Mouse (Mus musculus) midbrain, embryonic 13.5 days (tissue): ENCODE measurements around the gene Lgals9. TPM values are rescaled to one million over a fixed set of nuclear protein-coding genes. Genes with fewer than 3 reads are reported as not detected.
"Not testable (repeated sequence)": the region's sequence is repeated elsewhere in the genome, so short reads cannot be mapped to it uniquely, and the experiment has no call there.

Experiments
- ATAC-seq: fragments of 200-750 bp; cut with Nextera tagmentation; 2 replicates; pipeline ENCODE4 v1.8.0; 2017; ENCODE audit warnings: mild to moderate bottlenecking, moderate TSS enrichment, moderate library complexity
- H3K27ac ChIP-seq: fragments of 300-500 bp; sonication (generic); 2 replicates; pipeline ENCODE4 v1.5.1; 2015; ENCODE audit warnings: inconsistent platforms, mild to moderate bottlenecking, moderate library complexity
- H3K27me3 ChIP-seq: fragments of 300-500 bp; sonication (generic); 2 replicates; pipeline ENCODE4 v1.6.1; 2015; ENCODE audit warnings: mild to moderate bottlenecking, inconsistent platforms
- H3K36me3 ChIP-seq: fragments of 300-500 bp; sonication (generic); 2 replicates; pipeline ENCODE4 v1.6.1; 2015; ENCODE audit warnings: mild to moderate bottlenecking, inconsistent platforms
- H3K4me1 ChIP-seq: fragments of 300-500 bp; sonication (generic); replicated peaks from 2 replicates; pipeline ENCODE4 v1.6.1; 2015; ENCODE audit warnings: inconsistent platforms
- H3K4me2 ChIP-seq: fragments of 300-500 bp; sonication (generic); replicated peaks from 2 replicates; pipeline ENCODE4 v1.6.1; 2015; ENCODE audit warnings: moderate library complexity, mild to moderate bottlenecking, inconsistent platforms
- H3K4me3 ChIP-seq: fragments of 300-500 bp; sonication (generic); replicated peaks from 2 replicates; pipeline ENCODE4 v1.5.1; 2015; ENCODE audit warnings: mild to moderate bottlenecking, inconsistent platforms
- H3K9ac ChIP-seq: fragments of 300-500 bp; sonication (generic); replicated peaks from 2 replicates; pipeline ENCODE4 v1.6.1; 2015; ENCODE audit warnings: mild to moderate bottlenecking, inconsistent platforms
- H3K9me3 ChIP-seq: fragments of 300-500 bp; sonication (generic); 2 replicates; pipeline ENCODE4 v1.6.1; 2016; ENCODE audit warnings: mild to moderate bottlenecking, inconsistent platforms
- WGBS: fragments of 180-500 bp; shearing (Covaris S2); methylation state at CpG from one replicate; pipeline ENCODE4 v1.1.7; 2015; 5-methylcytosine and 5-hydroxymethylcytosine counted together
- polyA plus RNA-seq: library from polyadenylated mRNA; unstranded; fragments of >200 nt; fragmentation: Nextera tagmentation; extraction: Ambion mirVana; gene quantifications from 2 replicates; pipeline ENCODE4 v1.2.1, GENCODE M21; 2015

Lgals9 gene
- polyA plus RNA-seq, 1 experiment from 2014 or later, result 4.2 TPM

DNA sequence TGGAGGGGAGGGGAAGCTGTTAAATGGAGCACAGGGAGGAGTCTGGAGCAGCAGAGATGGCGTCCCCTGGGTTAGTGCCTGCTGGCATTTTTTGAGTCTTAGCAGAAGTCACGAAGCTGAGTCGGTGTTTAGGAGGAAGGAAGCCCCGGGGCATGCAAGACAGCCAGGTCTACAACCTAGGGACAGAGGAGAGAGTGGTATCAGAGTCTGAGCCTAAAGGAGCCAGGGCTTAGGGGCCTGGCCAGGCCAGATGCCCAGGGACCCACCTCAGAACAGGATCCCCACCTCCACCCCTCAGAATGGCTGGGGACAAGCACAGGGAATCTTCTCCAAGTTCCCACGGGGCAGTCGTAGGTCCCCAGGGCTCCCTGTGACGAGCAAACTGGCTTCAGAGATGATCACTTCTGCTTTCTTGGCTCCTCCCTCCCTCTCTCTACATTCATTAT, 32.4 kb upstream of the Lgals9 start:
- Histone ChIP-seq H3K36me3 (peaks cover 42% of the 10 kb centered on the region), H3K4me2 (no peak overlapping the region), H3K9ac (no peak overlapping the region), H3K4me3 (no peak overlapping the region), H3K27ac (no peak overlapping the region), H3K4me1 (peaks cover 6% of the 10 kb centered on the region; the same call in 1 of the 2 replicates), H3K9me3 (no peaks in the 10 kb centered on the region), H3K27me3 (no peaks in the 10 kb centered on the region)
- no peak for ATAC-seq
- 76% methylated on average over 7 of the region's 7 CpGs for WGBS

DNA sequence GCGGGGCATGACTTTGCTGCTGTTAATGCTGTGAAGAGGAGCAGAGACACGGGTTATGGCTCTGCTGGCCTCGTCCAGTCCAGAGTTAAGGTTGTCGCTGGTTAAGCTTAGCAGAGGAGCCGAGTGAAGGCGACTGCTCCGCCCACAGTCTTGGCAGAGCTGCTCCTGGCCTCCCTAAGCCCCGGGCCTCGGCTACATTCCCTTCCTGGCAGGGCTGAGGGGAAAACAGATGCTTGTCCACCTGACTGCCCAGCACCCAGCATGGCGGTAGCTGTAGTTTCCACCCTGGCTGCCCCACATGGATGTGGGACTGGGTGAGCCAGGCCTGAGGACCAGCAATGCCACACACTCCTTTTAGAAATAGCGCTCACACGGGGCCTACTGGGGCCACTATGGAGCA, 31.5 kb upstream of the Lgals9 start:
- H3K9ac ChIP-seq, result no peak overlapping the region
- 48% methylated on average over 12 of the region's 12 CpGs for WGBS
- ATAC-seq, result no peak
- peaks cover 38% of the 10 kb centered on the region for H3K36me3 ChIP-seq
- peaks cover 6% of the 10 kb centered on the region; the same call in 1 of the 2 replicates for H3K4me1 ChIP-seq
- no peaks in the 10 kb centered on the region for H3K27me3 ChIP-seq
- no peak overlapping the region for H3K4me2 ChIP-seq
- H3K27ac ChIP-seq, result no peak overlapping the region
- H3K4me3 ChIP-seq, result no peak overlapping the region
- H3K9me3 ChIP-seq, result no peaks in the 10 kb centered on the region

DNA sequence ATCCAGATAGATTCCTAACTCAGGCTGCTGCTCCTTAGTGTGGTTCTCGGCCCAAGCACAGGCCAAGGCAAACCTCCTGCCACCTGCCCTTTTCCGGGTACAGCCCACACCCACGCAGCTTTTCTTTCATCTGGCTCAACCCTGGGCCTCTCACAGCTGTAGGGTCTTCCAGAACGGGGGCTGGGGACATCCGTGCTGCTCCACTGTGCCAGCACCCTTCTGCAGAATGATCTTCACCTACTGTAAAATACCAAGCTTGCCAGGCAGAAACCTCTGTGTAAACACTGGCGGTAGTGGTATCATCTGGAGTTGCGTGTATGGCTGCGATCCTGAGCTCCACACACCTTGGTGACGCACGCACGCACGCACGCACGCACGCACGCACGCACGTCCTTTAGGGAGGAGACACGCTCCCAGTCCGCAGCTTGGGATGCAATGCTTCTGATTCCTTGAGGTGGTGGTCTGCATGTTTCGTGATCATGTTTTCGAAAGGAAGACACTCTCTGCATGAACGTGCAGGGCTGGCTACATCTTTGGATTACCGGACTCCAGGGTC, 31.0 kb upstream of the Lgals9 start:
- Histone ChIP-seq H3K4me3 (no peak overlapping the region), H3K4me2 (no peak overlapping the region), H3K9me3 (no peaks in the 10 kb centered on the region), H3K9ac (no peak overlapping the region), H3K27me3 (no peaks in the 10 kb centered on the region), H3K27ac (no peak overlapping the region), H3K36me3 (peaks cover 33% of the 10 kb centered on the region), H3K4me1 (peaks cover 6% of the 10 kb centered on the region; the same call in 1 of the 2 replicates)
- no peak for ATAC-seq
- WGBS, result 91% methylated on average over 24 of the region's 24 CpGs

DNA sequence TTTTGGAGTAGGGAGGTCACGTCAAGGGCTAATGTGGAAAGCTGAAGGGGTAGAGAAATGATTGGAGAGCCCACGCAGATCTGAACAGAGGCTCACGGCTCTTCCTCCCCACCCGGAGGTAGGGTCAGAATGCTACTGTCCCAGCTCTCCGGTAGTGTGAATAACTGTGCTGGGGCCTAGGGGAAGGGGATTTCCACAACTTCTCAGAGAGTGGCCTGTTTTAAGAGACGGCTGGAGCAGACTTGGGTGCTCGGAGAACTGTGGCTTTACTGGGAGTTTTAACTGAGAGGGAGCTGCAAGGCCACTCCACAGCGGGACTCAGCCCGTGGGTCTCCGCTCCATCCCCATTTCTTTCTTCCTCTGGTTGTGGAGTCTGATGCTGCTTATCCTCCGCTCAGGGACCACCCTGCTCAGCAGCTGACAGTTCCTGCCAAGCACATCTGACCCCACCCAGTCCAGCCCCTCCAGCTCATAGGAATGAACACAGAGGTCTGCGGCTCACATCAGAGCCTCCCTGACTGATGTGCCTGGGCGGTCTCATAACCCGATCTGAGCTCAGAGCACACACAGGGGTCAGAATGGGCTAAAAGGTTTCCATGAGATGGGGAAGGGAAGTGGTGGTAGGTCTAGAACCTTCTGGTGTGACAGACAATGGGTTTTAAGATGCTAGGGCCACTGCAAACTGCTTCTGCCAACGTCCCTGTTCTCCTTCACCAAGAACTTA, 30.0 kb upstream of the Lgals9 start:
- ATAC-seq, result no peak
- H3K4me1 ChIP-seq, result peaks cover 6% of the 10 kb centered on the region; the same call in 1 of the 2 replicates
- no peaks in the 10 kb centered on the region for H3K27me3 ChIP-seq
- no peaks in the 10 kb centered on the region for H3K9me3 ChIP-seq
- 72% methylated on average over 15 of the region's 15 CpGs for WGBS
- H3K9ac ChIP-seq, result no peak overlapping the region
- H3K4me2 ChIP-seq, result no peak overlapping the region
- H3K36me3 ChIP-seq, result peaks cover 23% of the 10 kb centered on the region
- no peak overlapping the region for H3K27ac ChIP-seq
- no peak overlapping the region for H3K4me3 ChIP-seq

DNA sequence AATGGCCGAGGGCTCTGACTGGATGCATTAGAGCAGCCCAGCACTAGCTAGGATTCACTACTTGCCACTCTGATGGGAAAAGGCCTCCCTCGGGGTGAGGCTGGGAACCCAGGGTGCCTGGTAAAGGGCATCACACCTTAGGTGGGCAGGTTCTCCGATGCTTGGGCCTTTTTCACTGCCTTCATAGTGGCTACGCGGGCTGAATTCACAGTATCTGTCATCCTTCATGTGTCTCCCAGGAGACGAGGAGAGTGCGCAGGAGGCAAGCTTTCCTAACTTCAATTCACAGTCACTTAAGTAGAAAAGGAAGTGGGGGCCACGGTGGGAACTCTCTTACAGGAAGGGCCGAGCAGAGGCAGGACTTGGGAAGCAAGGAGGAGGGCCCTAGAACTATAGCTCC, 29.1 kb upstream of the Lgals9 start:
- no peaks in the 10 kb centered on the region for H3K27me3 ChIP-seq
- no peak overlapping the region for H3K27ac ChIP-seq
- no peaks in the 10 kb centered on the region for H3K9me3 ChIP-seq
- peaks cover 6% of the 10 kb centered on the region; the same call in 1 of the 2 replicates for H3K4me1 ChIP-seq
- WGBS, result 57% methylated on average over 9 of the region's 9 CpGs
- no peak overlapping the region for H3K9ac ChIP-seq
- peaks cover 14% of the 10 kb centered on the region; the same call in 1 of the 2 replicates for H3K36me3 ChIP-seq
- ATAC-seq, result no peak
- no peak overlapping the region for H3K4me3 ChIP-seq
- H3K4me2 ChIP-seq, result no peak overlapping the region

DNA sequence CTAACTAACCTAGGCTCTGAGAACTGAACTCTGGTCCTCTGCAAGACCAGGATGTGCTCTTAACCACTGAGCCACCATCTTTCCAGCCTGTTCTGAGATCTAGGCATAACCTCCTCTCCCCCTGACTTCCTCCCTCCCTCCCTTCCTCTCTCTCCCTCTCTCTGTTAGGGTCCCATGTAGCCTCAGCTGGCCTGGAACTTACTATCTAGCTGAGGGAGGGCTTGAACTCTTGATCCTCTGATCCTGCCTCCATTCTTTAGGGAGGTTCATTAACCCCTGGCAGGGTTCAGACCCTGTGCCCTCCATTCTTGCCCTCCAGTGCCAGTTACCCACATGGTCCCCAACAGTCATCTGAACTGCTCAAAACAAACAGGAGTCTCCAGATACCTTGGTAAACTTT, 28.3 kb upstream of the Lgals9 start:
- no peaks in the 10 kb centered on the region for H3K27me3 ChIP-seq
- H3K4me3 ChIP-seq, result no peak overlapping the region
- H3K4me2 ChIP-seq, result no peak overlapping the region
- no peak overlapping the region for H3K27ac ChIP-seq
- H3K9me3 ChIP-seq, result no peaks in the 10 kb centered on the region
- H3K9ac ChIP-seq, result no peak overlapping the region
- H3K4me1 ChIP-seq, result peaks cover 6% of the 10 kb centered on the region; the same call in 1 of the 2 replicates
- peaks cover 14% of the 10 kb centered on the region; the same call in 1 of the 2 replicates for H3K36me3 ChIP-seq
- no peak for ATAC-seq

DNA sequence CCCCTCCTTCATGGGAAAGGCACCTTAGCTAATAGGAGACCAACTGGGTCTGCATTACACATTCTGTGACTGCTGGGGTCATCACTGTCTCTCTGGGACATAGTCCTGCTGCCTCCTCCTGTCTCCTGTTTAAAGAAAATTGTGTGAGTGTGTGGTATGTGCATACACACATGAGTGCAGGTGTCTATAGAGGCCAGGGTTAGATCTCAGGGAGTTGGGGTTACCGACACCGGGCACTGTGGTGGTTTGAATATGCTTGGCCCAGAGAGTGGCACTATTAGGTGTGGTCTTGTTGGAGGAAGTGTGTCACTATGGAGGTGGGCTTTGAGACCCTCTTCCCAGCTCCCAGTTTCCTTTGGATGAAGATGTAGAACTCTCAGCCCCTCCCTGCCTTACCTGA, 27.8 kb upstream of the Lgals9 start:
- 98% methylated on average over 2 of the region's 2 CpGs for WGBS
- H3K9me3 ChIP-seq, result no peaks in the 10 kb centered on the region
- peaks cover 6% of the 10 kb centered on the region; the same call in 1 of the 2 replicates for H3K4me1 ChIP-seq
- no peak overlapping the region for H3K27ac ChIP-seq
- no peak overlapping the region for H3K4me3 ChIP-seq
- peaks cover 11% of the 10 kb centered on the region; the same call in 1 of the 2 replicates for H3K36me3 ChIP-seq
- ATAC-seq, result no peak
- H3K4me2 ChIP-seq, result no peak overlapping the region
- H3K9ac ChIP-seq, result no peak overlapping the region
- H3K27me3 ChIP-seq, result no peaks in the 10 kb centered on the region

DNA sequence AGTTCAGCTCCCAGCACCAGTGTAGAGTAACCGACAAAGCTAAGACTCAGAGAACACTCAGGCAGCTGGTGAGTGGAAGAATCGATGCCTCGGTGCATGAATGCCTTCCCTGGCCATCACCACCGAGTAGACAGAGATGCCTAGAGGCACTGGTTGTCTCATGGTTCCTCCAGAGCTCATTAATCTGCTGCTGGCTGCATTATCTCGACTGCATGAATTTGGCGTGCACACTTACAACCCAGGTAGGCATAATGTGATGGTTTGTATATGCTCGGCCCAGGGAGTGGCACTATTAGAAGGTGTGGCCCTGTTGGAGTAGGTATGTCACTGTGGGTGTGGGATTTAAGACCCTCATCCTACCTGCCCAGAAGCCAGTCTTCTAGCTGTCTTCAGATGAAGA, 24.1 kb upstream of the Lgals9 start:
- 87% methylated on average over 7 of the region's 7 CpGs for WGBS
- ATAC-seq, result no peak
- Histone ChIP-seq H3K9me3 (no peaks in the 10 kb centered on the region), H3K27ac (no peak overlapping the region), H3K27me3 (no peaks in the 10 kb centered on the region), H3K4me3 (no peak overlapping the region), H3K9ac (no peak overlapping the region), H3K4me2 (no peak overlapping the region), H3K4me1 (no peaks in the 10 kb centered on the region), H3K36me3 (no peaks in the 10 kb centered on the region)

DNA sequence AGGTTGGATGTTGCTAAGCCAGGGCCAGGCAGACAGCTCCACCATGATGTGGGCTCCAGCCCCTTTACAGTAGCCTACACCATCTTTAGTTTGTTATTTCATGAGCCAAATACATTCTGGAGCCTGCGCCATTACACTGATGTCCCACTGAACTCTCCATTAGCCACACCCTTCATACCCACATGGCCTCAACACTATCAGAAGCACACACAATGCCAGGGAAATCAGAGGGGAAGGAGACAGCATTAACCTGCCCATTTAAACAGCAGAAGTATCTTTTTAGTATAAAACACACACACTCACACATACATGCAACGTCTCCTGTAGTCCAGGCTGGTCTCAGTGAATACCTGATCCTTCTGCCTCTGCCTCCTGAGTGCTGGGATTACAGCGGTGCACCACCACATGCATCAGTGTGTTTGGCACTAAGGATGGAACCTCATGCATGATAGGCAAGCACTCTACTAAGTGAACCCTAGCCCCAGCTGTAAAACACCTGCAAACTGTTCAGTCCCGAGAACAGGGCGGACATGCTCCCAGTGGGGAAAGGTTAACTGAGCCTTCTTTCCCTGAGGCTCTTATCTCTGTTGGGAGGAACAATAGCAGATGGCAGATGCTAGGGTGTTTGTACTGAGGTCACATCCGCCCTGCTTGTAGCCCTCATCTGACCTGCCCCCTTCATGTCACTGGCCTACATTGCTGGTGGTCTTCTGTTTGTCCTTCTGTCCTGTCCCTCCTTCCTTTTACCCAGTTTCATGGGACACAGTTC, 23.4 kb upstream of the Lgals9 start:
- Histone ChIP-seq H3K4me1 (no peaks in the 10 kb centered on the region), H3K4me2 (no peak overlapping the region), H3K9me3 (no peaks in the 10 kb centered on the region), H3K4me3 (no peak overlapping the region), H3K27ac (no peak overlapping the region), H3K9ac (no peak overlapping the region), H3K36me3 (no peaks in the 10 kb centered on the region), H3K27me3 (no peaks in the 10 kb centered on the region)
- ATAC-seq, result no peak
- 81% methylated on average over 6 of the region's 6 CpGs for WGBS

DNA sequence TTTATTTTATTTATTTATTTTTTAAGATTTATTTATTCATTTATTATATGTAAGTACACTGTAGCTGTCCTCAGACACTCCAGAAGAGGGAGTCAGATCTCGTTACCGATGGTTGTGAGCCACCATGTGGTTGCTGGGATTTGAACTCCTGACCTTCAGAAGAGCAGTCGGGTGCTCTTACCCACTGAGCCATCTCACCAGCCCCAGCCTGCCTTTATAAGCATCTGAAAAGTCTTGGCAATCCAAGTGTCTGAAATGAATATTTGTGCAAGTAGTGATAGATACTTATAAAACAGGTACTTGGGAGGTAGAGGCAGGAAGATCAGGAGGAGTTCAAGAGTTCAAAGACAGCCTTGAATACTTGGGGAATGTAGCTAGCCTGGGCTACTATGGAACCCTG, 22.6 kb upstream of the Lgals9 start:
- H3K27me3 ChIP-seq, H3K27ac ChIP-seq, H3K4me3 ChIP-seq, H3K9me3 ChIP-seq, H3K4me1 ChIP-seq, H3K4me2 ChIP-seq, H3K36me3 ChIP-seq, ATAC-seq, H3K9ac ChIP-seq: not testable (repeated sequence)
- 88% methylated on average over 3 of the region's 3 CpGs for WGBS

DNA sequence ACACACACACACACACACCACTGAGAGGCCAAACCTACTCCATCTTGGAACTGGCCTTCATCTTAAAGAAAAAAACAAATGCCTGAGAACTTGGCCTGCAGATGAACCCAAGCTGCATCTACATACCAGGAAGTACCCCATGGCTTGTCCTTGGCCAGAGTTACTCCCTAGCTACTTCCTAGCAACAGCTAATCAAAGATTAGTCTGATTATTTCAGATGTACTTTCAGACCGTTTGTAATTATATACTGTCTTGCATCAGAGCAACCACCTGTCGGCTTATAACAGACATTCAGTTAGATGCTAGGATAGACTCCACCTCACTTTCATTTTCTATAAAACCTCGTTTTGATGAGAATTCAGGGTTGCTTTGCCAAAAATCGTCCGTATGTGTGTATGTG, 21.7 kb upstream of the Lgals9 start:
- ATAC-seq, result no peak
- H3K27me3 ChIP-seq, result no peaks in the 10 kb centered on the region
- H3K9ac ChIP-seq, result no peak overlapping the region
- H3K9me3 ChIP-seq, result no peaks in the 10 kb centered on the region
- no peaks in the 10 kb centered on the region for H3K4me1 ChIP-seq
- 71% methylated on average over 5 of the region's 5 CpGs for WGBS
- H3K4me3 ChIP-seq, result no peak overlapping the region
- no peak overlapping the region for H3K4me2 ChIP-seq
- H3K36me3 ChIP-seq, result no peaks in the 10 kb centered on the region
- H3K27ac ChIP-seq, result no peak overlapping the region
